Mouse (Mus musculus) heart, postnatal 0 days (tissue): ENCODE data around the gene Krt33a. TPM values are rescaled to one million over a fixed set of nuclear protein-coding genes. Genes with fewer than 3 reads are reported as not detected.

Experiments used
- ATAC-seq: fragments of 200-750 bp; cut with Nextera tagmentation; 2 replicates; pipeline ENCODE4 v1.8.0; 2017; ENCODE audit warnings: low read depth, moderate number of reproducible peaks, moderate library complexity; ENCODE audit not compliant: insufficient read depth
- DNase-seq: peaks from one replicate; pipeline ENCODE4 v3.0.0-alpha.2; 2016; ENCODE audit warnings: low spot score
- H3K27ac ChIP-seq: fragments of 300-500 bp; sonication (generic); 2 replicates; pipeline ENCODE4 v1.5.1; 2014; ENCODE audit warnings: low read depth, mild to moderate bottlenecking
- H3K27me3 ChIP-seq: fragments of 300-500 bp; sonication (generic); 2 replicates; pipeline ENCODE4 v1.6.1; 2014; ENCODE audit warnings: low read length, mixed read lengths; ENCODE audit not compliant: control insufficient read depth, insufficient read depth
- H3K36me3 ChIP-seq: fragments of 300-500 bp; sonication (generic); replicated peaks from 2 replicates; pipeline ENCODE4 v1.6.1; 2014; ENCODE audit warnings: low read length, mixed read lengths; ENCODE audit not compliant: control insufficient read depth, insufficient read depth
- H3K4me1 ChIP-seq: fragments of 300-500 bp; sonication (generic); 2 replicates; pipeline ENCODE4 v1.6.1; 2014; ENCODE audit warnings: antibody characterized with exemption; ENCODE audit not compliant: control insufficient read depth, insufficient read depth
- H3K4me2 ChIP-seq: fragments of 300-500 bp; sonication (generic); 2 replicates; pipeline ENCODE4 v1.6.1; 2014; ENCODE audit warnings: low read depth, mild to moderate bottlenecking, low read length, moderate library complexity
- H3K4me3 ChIP-seq: fragments of 300-500 bp; sonication (generic); 2 replicates; pipeline ENCODE4 v1.5.1; 2014; ENCODE audit warnings: low read depth, low read length
- H3K9ac ChIP-seq: fragments of 300-500 bp; sonication (generic); replicated peaks from 2 replicates; pipeline ENCODE4 v1.6.1; 2014; ENCODE audit warnings: low read depth, low read length, mixed read lengths
- H3K9me3 ChIP-seq: fragments of 300-500 bp; sonication (generic); replicated peaks from 2 replicates; pipeline ENCODE4 v1.6.1; 2016; ENCODE audit warnings: low read length; ENCODE audit not compliant: control insufficient read depth
- CTCF ChIP-seq: IDR thresholded peaks from 2 replicates; pipeline ENCODE4 v1.5.1; 2016; ENCODE audit warnings: antibody characterized with exemption, control low read depth, low read depth
- EP300 ChIP-seq: IDR thresholded peaks from 2 replicates; pipeline ENCODE4 v1.6.1; 2016; ENCODE audit warnings: antibody characterized with exemption, low read depth
- WGBS: fragments of 180-500 bp; shearing (Covaris S2); extraction: QIAGEN DNeasy Blood & Tissue Kit; methylation state at CpG from one replicate; pipeline ENCODE4 v1.1.7; 2014; 5-methylcytosine and 5-hydroxymethylcytosine counted together
- polyA plus RNA-seq: library from polyadenylated mRNA; unstranded; fragments of >200 nt; fragmentation: Nextera tagmentation; extraction: Ambion mirVana; gene quantifications from 2 replicates; pipeline ENCODE4 v1.2.1, GENCODE M21; 2015
- total RNA-seq: library from RNA; depleted of rRNA; stranded (reverse); fragments of >200 nt; gene quantifications from 2 replicates; pipeline ENCODE4 v1.2.3, GENCODE M21; 2014; ENCODE audit warnings: low replicate concordance; rRNA removed

Krt33a gene
- total and polyA plus RNA-seq, 2 experiments from 2014 or later: not detected

DNA sequence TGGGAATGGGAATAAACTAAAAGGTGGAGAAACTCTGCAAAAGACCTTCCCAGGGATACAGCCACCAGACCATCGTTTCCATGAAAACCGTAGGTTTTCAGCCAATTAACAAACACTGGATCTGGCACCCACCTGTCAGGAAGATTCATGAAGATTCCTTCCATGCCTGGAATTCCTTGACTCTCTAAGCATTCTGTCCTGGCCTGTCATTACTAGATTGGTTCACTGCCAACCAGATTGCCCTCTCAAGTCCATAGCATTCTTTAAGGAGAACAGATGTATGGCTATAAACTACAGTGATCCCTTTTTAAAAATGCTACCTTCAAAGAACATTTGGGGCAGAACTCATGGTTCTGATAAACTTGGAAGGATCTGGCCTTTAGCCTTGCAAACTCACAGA lies 50.1 kb downstream of the Krt33a start:
- Histone ChIP-seq H3K36me3 (no peaks in the 10 kb centered on the region), H3K4me1 (no peaks in the 10 kb centered on the region), H3K27me3 (no peaks in the 10 kb centered on the region), H3K4me2 (no peak overlapping the region), H3K4me3 (no peak overlapping the region), H3K27ac (no peak overlapping the region), H3K9ac (no peak overlapping the region), H3K9me3 (no peaks in the 10 kb centered on the region)
- TF ChIP-seq EP300 (no peak), CTCF (no peak)
- 26% methylated on average over 2 of the region's 2 CpGs for WGBS
- DNase-seq: no peak
- ATAC-seq: no peak

DNA sequence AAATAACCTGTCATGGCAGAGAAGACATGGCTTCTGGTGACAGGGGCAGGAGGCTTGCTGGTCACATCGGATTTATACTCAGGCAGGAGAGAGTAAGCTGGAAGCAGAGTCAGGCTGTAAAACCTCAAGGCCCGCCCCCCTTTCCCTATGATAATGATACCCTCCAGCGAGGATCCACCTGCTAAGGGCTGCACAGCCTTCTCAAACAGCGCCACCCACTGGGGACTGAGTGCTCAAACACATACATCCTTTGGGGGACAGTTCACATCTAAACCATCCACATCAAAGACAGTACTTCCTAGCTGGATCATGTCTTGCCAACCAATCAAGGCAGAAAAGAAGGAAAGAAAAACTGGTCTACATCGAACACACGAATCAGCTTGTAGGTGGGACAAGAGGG lies 51.8 kb downstream of the Krt33a start:
- Histone ChIP-seq H3K27ac (no peak overlapping the region), H3K36me3 (no peaks in the 10 kb centered on the region), H3K4me1 (no peaks in the 10 kb centered on the region), H3K27me3 (no peaks in the 10 kb centered on the region), H3K9me3 (no peaks in the 10 kb centered on the region), H3K4me2 (no peak overlapping the region), H3K4me3 (no peak overlapping the region), H3K9ac (no peak overlapping the region)
- TF ChIP-seq CTCF (no peak), EP300 (no peak)
- ATAC-seq: no peak
- DNase-seq: no peak
- WGBS: 53% methylated on average over 6 of the region's 6 CpGs

Other genes with a start within 250 kb of the Krt33a start
Only the 30 nearest of the 34 such genes appear.
- gene Krtap4-9, start 231.0 kb downstream of the Krt33a start, total RNA-seq: not detected in 2 replicates
- gene Krtap4-9, start 231.0 kb downstream of the Krt33a start, polyA plus RNA-seq: not detected in 2 replicates
- not detected in 2 replicates for gene Gm11596, start 222.7 kb downstream of the Krt33a start, total RNA-seq
- gene Gm11596, start 222.7 kb downstream of the Krt33a start, polyA plus RNA-seq: not detected in 2 replicates
- not detected in 2 replicates for gene Gm11569, start 217.3 kb downstream of the Krt33a start, total RNA-seq
- gene Gm11569, start 217.3 kb downstream of the Krt33a start, polyA plus RNA-seq: not detected in 2 replicates
- not detected in 2 replicates for gene Gm11554, start 211.8 kb downstream of the Krt33a start, total RNA-seq
- not detected in 2 replicates for gene Gm11554, start 211.8 kb downstream of the Krt33a start, polyA plus RNA-seq
- gene Krtap4-13, start 206.3 kb downstream of the Krt33a start, total RNA-seq: not detected in 2 replicates
- not detected in 2 replicates for gene Krtap4-13, start 206.3 kb downstream of the Krt33a start, polyA plus RNA-seq
- not detected in 2 replicates for gene Gm11564, start 200.5 kb downstream of the Krt33a start, total RNA-seq
- gene Gm11564, start 200.5 kb downstream of the Krt33a start, polyA plus RNA-seq: not detected in 2 replicates
- not detected in 2 replicates for gene 2300003K06Rik, start 178.1 kb downstream of the Krt33a start, total RNA-seq
- not detected in 2 replicates for gene 2300003K06Rik, start 178.1 kb downstream of the Krt33a start, polyA plus RNA-seq
- gene Krtap4-16, start 164.6 kb downstream of the Krt33a start, total RNA-seq: not detected in 2 replicates
- gene Krtap4-16, start 164.6 kb downstream of the Krt33a start, polyA plus RNA-seq: not detected in 2 replicates
- not detected in 2 replicates for gene Gm11568, start 158.3 kb downstream of the Krt33a start, total RNA-seq
- not detected in 2 replicates for gene Gm11568, start 158.3 kb downstream of the Krt33a start, polyA plus RNA-seq
- gene Gm11559, start 151.7 kb downstream of the Krt33a start, total RNA-seq: not detected in 2 replicates
- not detected in 2 replicates for gene Gm11559, start 151.7 kb downstream of the Krt33a start, polyA plus RNA-seq
- gene Krtap9-1, start 142.8 kb downstream of the Krt33a start, total RNA-seq: not detected in 2 replicates
- gene Krtap9-1, start 142.8 kb downstream of the Krt33a start, polyA plus RNA-seq: not detected in 2 replicates
- not detected in 2 replicates for gene Gm11567, start 137.0 kb downstream of the Krt33a start, total RNA-seq
- not detected in 2 replicates for gene Gm11567, start 137.0 kb downstream of the Krt33a start, polyA plus RNA-seq
- gene Krtap31-1, start 108.3 kb downstream of the Krt33a start, total RNA-seq: not detected in 2 replicates
- gene Krtap31-1, start 108.3 kb downstream of the Krt33a start, polyA plus RNA-seq: not detected in 2 replicates
- not detected in 2 replicates for gene Gm11565, start 101.5 kb downstream of the Krt33a start, total RNA-seq
- gene Gm11565, start 101.5 kb downstream of the Krt33a start, polyA plus RNA-seq: not detected in 2 replicates
- gene Krtap31-2, start 79.9 kb downstream of the Krt33a start, total RNA-seq: not detected in 2 replicates
- not detected in 2 replicates for gene Krtap31-2, start 79.9 kb downstream of the Krt33a start, polyA plus RNA-seq
- gene Krtap9-5, start 67.7 kb downstream of the Krt33a start, total RNA-seq: not detected in 2 replicates
- not detected in 2 replicates for gene Krtap9-5, start 67.7 kb downstream of the Krt33a start, polyA plus RNA-seq
- not detected in 2 replicates for gene Krtap29-1, start 37.2 kb downstream of the Krt33a start, total RNA-seq
- not detected in 2 replicates for gene Krtap29-1, start 37.2 kb downstream of the Krt33a start, polyA plus RNA-seq
- not detected in 2 replicates for gene Krtap16-1, start 29.6 kb downstream of the Krt33a start, total RNA-seq
- not detected in 2 replicates for gene Krtap16-1, start 29.6 kb downstream of the Krt33a start, polyA plus RNA-seq
- not detected in 2 replicates for gene Krtap17-1, start 22.2 kb downstream of the Krt33a start, total RNA-seq
- gene Krtap17-1, start 22.2 kb downstream of the Krt33a start, polyA plus RNA-seq: not detected in 2 replicates
- gene Krt33b, start 13.7 kb upstream of the Krt33a start, total RNA-seq: not detected in 2 replicates
- gene Krt33b, start 13.7 kb upstream of the Krt33a start, polyA plus RNA-seq: not detected in 2 replicates
- not detected in 2 replicates for gene Krt34, start 25.3 kb upstream of the Krt33a start, total RNA-seq
- not detected in 2 replicates for gene Krt34, start 25.3 kb upstream of the Krt33a start, polyA plus RNA-seq
- not detected in 2 replicates for gene Krt31, start 34.3 kb upstream of the Krt33a start, total RNA-seq
- gene Krt31, start 34.3 kb upstream of the Krt33a start, polyA plus RNA-seq: not detected in 2 replicates
- not detected in 2 replicates for gene Krt32, start 72.0 kb upstream of the Krt33a start, total RNA-seq
- gene Krt32, start 72.0 kb upstream of the Krt33a start, polyA plus RNA-seq: not detected in 2 replicates
- gene Krt35, start 80.0 kb upstream of the Krt33a start, total RNA-seq: not detected in 2 replicates
- gene Krt35, start 80.0 kb upstream of the Krt33a start, polyA plus RNA-seq: not detected in 2 replicates
- gene Krt36, start 89.4 kb upstream of the Krt33a start, total RNA-seq: not detected in 2 replicates
- not detected in 2 replicates for gene Krt36, start 89.4 kb upstream of the Krt33a start, polyA plus RNA-seq
- gene Krt13, start 105.4 kb upstream of the Krt33a start, total RNA-seq: not detected in 2 replicates
- 0.30 TPM in 1 of 2 replicates, not detected in the other for gene Krt13, start 105.4 kb upstream of the Krt33a start, polyA plus RNA-seq
- 0.12 and 8.1 TPM in 2 replicates for gene Krt15, start 119.7 kb upstream of the Krt33a start, total RNA-seq
- gene Krt15, start 119.7 kb upstream of the Krt33a start, polyA plus RNA-seq: 0.40 and 2.8 TPM in 2 replicates
- gene Krt19, start 132.5 kb upstream of the Krt33a start, total RNA-seq: 22.5 and 52.2 TPM in 2 replicates
- 20.6 and 29.3 TPM in 2 replicates for gene Krt19, start 132.5 kb upstream of the Krt33a start, polyA plus RNA-seq
- not detected in 2 replicates for gene Krt9, start 177.0 kb upstream of the Krt33a start, total RNA-seq
- gene Krt9, start 177.0 kb upstream of the Krt33a start, polyA plus RNA-seq: not detected in 2 replicates
- 2.3 and 3.1 TPM in 2 replicates for gene Krt14, start 191.3 kb upstream of the Krt33a start, total RNA-seq
- 2.8 and 3.0 TPM in 2 replicates for gene Krt14, start 191.3 kb upstream of the Krt33a start, polyA plus RNA-seq